Mouse (Mus musculus) bone marrow, adult 2 months (tissue): ENCODE measurements around the gene Pcbd2.

Source experiments
- CTCF ChIP-seq: fragments of 200-500 bp; IDR thresholded peaks from 2 replicates; pipeline ENCODE4 v1.5.1; 2011; ENCODE audit warnings: low read length, control low read depth; ENCODE audit not compliant: control insufficient read depth, insufficient read depth
- POLR2A ChIP-seq: fragments of 200-500 bp; IDR thresholded peaks from 2 replicates; pipeline ENCODE4 v1.6.1; 2011; ENCODE audit warnings: low read depth, mild to moderate bottlenecking, control low read depth, low read length, borderline replicate concordance; ENCODE audit not compliant: control insufficient read depth

GRCm38 (mm10) chr13:55801246-55801645 is 74.1 kb downstream of the Pcbd2 start:
- no peak for TF ChIP-seq POLR2A
- TF ChIP-seq CTCF, result no peak
